ENCODE assay signal across 13 mouse cellular contexts in genomic region chr12:102223404-102223803, GRCm38 (mm10). TPM values are rescaled to one million over a fixed set of nuclear protein-coding genes. Genes with fewer than 3 reads are reported as not detected.
A peak's percentile ranks its signal among the peaks of the same experiment; 100 is the strongest.
DNase-seq lines count a peak whose midpoint lies in the region; ATAC-seq lines count a peak whose summit lies in the region.
"Had no signal": no experiment of that assay in that cellular context is flagged by ENCODE, and none has a peak within 500 bp of the region (broad histone marks: within the 10 kb centered on the region; RNA-seq: fewer than 3 reads in every experiment).

No protein-coding gene starts in this region.

- ATAC-seq in frontal cortex, adult (ENCODE audit: low TSS enrichment) = peak; percentile 67
- no peak for ATAC-seq in granulocyte monocyte progenitor cell, adult 5-6 weeks (replicated peaks; ENCODE audit: poor library complexity, severe bottlenecking)
- ATAC-seq: inflammation-experienced regulatory T-cells, adult 6 months had no signal

- no peak for DNase-seq in frontal cortex, adult 2 months (ENCODE audit: extremely low spot score in 1 of 2, low spot score in 1 of 2)
- peak; percentile 27 for DNase-seq in right cerebral cortex, adult 18-20 months
- no peak for DNase-seq in right cerebral cortex, postnatal 36 days (ENCODE audit: low spot score in 2 of 2)
- DNase-seq in layer of hippocampus, adult 18-20 months (ENCODE audit: low spot score in 2 of 2) = peak; percentile 35 to 74
- DNase-seq in urinary bladder, postnatal 4 days (ENCODE audit: low spot score in 2 of 2) = no peak
- no peak for DNase-seq in heart, adult 9 months (ENCODE audit: low spot score in 2 of 2)
- DNase-seq: heart, postnatal 36 days; kidney, adult 9 months; kidney, postnatal 4 days; thymus, postnatal 14 days had no signal

RNA-seq across cellular contexts. Expression of gene Rin3, which starts 59.4 kb away (rescaled TPM):
- 1.5 and 1.7 TPM in 2 replicates for polyA plus RNA-seq in frontal cortex, adult 2 months (2012; rRNA removed)
- 1 to 10 TPM; 3.0 to 3.3 TPM for total RNA-seq in layer of hippocampus, adult 18-20 months (2021)
- total RNA-seq in granulocyte monocyte progenitor cell, adult 5-6 weeks (2014; fragmentation: Nextera tagmentation) = 263 and 340 TPM in 2 replicates
- total RNA-seq in granulocyte monocyte progenitor cell, adult 5-6 weeks (2017) = 64.3 and 71.5 TPM in 2 replicates

Comparison
In these comparisons a context has a peak if more than half of its experiments do, and no peak if none do; other contexts are left out.
1. DNase-seq: peak in right cerebral cortex, adult 18-20 months (single experiment) and layer of hippocampus, adult 18-20 months (2 of 2); none in frontal cortex, adult 2 months (0 of 2), right cerebral cortex, postnatal 36 days (0 of 2), urinary bladder, postnatal 4 days (0 of 2) and heart, adult 9 months (0 of 2).
2. RNA of gene Rin3, which starts 59.4 kb away (total RNA-seq): 64.3 to 340 TPM in granulocyte monocyte progenitor cell, adult 5-6 weeks; 3.0 to 3.3 TPM in layer of hippocampus, adult 18-20 months; every median in the first group is over 10 times any median in the second.